8 mouse cellular contexts compared by ENCODE assay signal in the genomic region with DNA sequence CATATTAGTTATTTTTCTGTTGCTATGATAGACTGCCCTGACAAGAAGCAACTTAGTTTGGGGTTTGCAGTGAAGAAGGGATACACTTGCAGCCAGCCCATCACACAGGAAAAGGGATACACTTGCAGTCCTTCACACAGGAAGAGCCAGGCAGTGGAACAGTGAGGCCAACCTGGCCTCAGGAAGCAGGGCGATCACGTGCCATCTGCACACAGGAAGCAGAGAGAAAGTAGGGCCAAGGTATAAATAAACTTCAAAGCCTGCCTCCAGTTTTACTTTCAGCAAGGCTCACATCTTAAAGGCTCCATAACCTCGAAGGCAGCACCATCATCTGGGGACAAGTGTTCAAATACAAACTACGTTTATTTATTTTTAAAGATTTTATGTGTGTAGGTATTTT. TPM values are rescaled to one million over a fixed set of nuclear protein-coding genes. Genes with fewer than 3 reads are reported as not detected.
DNase-seq lines count a peak whose midpoint lies in the region; ATAC-seq and TF ChIP-seq lines count a peak whose summit lies in the region.

No protein-coding gene starts in this region.

- no peak overlapping the region for H3K4me2 ChIP-seq in embryonic facial prominence, embryonic 12.5 days (replicated peaks)
- H3K4me2 ChIP-seq in lung, postnatal 0 days (replicated peaks; ENCODE audit: low read depth, low read length): no peak overlapping the region

- H3K27me3 ChIP-seq in embryonic facial prominence, embryonic 12.5 days: no peaks in the 10 kb centered on the region
- no peaks in the 10 kb centered on the region for H3K27me3 ChIP-seq in embryonic facial prominence, embryonic 10.5 days (replicated peaks; ENCODE audit: low read depth, poor library complexity, severe bottlenecking)
- no peaks in the 10 kb centered on the region for H3K27me3 ChIP-seq in lung, postnatal 0 days (replicated peaks; ENCODE audit: insufficient read depth, low read length)
- H3K27me3 ChIP-seq in megakaryocyte, embryonic 14.5 days (replicated peaks): no peaks in the 10 kb centered on the region

- peaks cover 67% of the 10 kb centered on the region for H3K36me3 ChIP-seq in embryonic facial prominence, embryonic 12.5 days
- peaks cover 96% of the 10 kb centered on the region for H3K36me3 ChIP-seq in embryonic facial prominence, embryonic 10.5 days (replicated peaks)
- H3K36me3 ChIP-seq in lung, postnatal 0 days (ENCODE audit: insufficient read depth, low read length): 0 out of 2 replicates have a peak, but pooled peaks cover 3% of the 10 kb centered on the region
- peaks cover 88% of the 10 kb centered on the region for H3K36me3 ChIP-seq in megakaryocyte, embryonic 14.5 days (replicated peaks; ENCODE audit: low read length)

- ATAC-seq in embryonic facial prominence, embryonic 12.5 days (ENCODE audit: insufficient number of reproducible peaks, insufficient read depth, low FRiP score, low TSS enrichment): no peak
- 0 out of 2 replicates have a peak, but pooled peaks have one; percentile 30 for ATAC-seq in lung, postnatal 0 days

- no peak for TF ChIP-seq POLR2A in lung, adult 2 months (IDR thresholded peaks at IDR 0.05; ENCODE audit: borderline replicate concordance, extremely low read depth, low read depth, low read length)

- DNase-seq in embryonic facial prominence, embryonic 10.5 days (ENCODE audit: low spot score): no peak
- no peak for DNase-seq in lung, postnatal 0 days (ENCODE audit: low spot score)
- DNase-seq in lung, adult 2 months: no peak
- peak; percentile 58 to 76 for DNase-seq in thymus, postnatal 36 days
- DNase-seq in urinary bladder, postnatal 10 days (ENCODE audit: low spot score): no peak
- DNase-seq in right cerebral cortex, postnatal 14 days: no peak

- H3K9ac ChIP-seq in embryonic facial prominence, embryonic 12.5 days: peak overlapping the region; percentile 17; the same call in 1 of the 2 replicates
- H3K9ac ChIP-seq in lung, postnatal 0 days (replicated peaks; ENCODE audit: low read depth): no peak overlapping the region

- no peak overlapping the region for H3K4me3 ChIP-seq in embryonic facial prominence, embryonic 12.5 days
- no peak overlapping the region for H3K4me3 ChIP-seq in embryonic facial prominence, embryonic 10.5 days
- no peak overlapping the region for H3K4me3 ChIP-seq in lung, postnatal 0 days (ENCODE audit: low read depth, low read length)
- H3K4me3 ChIP-seq in lung, adult 2 months (replicated peaks; ENCODE audit: extremely low read depth, low read depth, low read length): no peak overlapping the region
- H3K4me3 ChIP-seq in megakaryocyte, embryonic 14.5 days (replicated peaks): peak overlapping the region; percentile 80

- TF ChIP-seq CTCF in lung, postnatal 0 days (IDR thresholded peaks at IDR 0.05): no peak
- TF ChIP-seq CTCF in lung, adult 2 months (IDR thresholded peaks at IDR 0.05; ENCODE audit: insufficient read depth, low read length): no peak

- 78% methylated on average over 4 of the region's 4 CpGs for whole genome bisulfite sequencing in embryonic facial prominence, embryonic 12.5 days
- WGBS in embryonic facial prominence, embryonic 10.5 days: 83% methylated on average over 4 of the region's 4 CpGs
- WGBS in lung, postnatal 0 days: 45% methylated on average over 4 of the region's 4 CpGs
- WGBS in lung, adult 2 months: 28% methylated on average over 4 of the region's 4 CpGs

- H3K27ac ChIP-seq in embryonic facial prominence, embryonic 12.5 days: no peak overlapping the region
- H3K27ac ChIP-seq in embryonic facial prominence, embryonic 10.5 days (replicated peaks): no peak overlapping the region
- 0 out of 2 replicates have a peak overlapping the region, but pooled peaks have one; percentile 4 for H3K27ac ChIP-seq in lung, postnatal 0 days (ENCODE audit: low read length)

- TF ChIP-seq EP300 in lung, postnatal 0 days (IDR thresholded peaks at IDR 0.05): no peak

- H3K9me3 ChIP-seq in embryonic facial prominence, embryonic 12.5 days: no peaks in the 10 kb centered on the region
- H3K9me3 ChIP-seq in embryonic facial prominence, embryonic 10.5 days: no peaks in the 10 kb centered on the region
- no peaks in the 10 kb centered on the region for H3K9me3 ChIP-seq in lung, postnatal 0 days (ENCODE audit: low read length)
- no peaks in the 10 kb centered on the region for H3K9me3 ChIP-seq in megakaryocyte, embryonic 14.5 days

- H3K4me1 ChIP-seq in embryonic facial prominence, embryonic 12.5 days: peaks cover 33% of the 10 kb centered on the region
- H3K4me1 ChIP-seq in embryonic facial prominence, embryonic 10.5 days: peaks cover 56% of the 10 kb centered on the region
- peaks cover 6% of the 10 kb centered on the region; the same call in 1 of the 2 replicates for H3K4me1 ChIP-seq in lung, postnatal 0 days (ENCODE audit: insufficient read depth, low read depth, low read length)
- peaks cover 26% of the 10 kb centered on the region for H3K4me1 ChIP-seq in lung, adult 2 months (ENCODE audit: control insufficient read depth, insufficient read depth, low read length)
- peaks cover 79% of the 10 kb centered on the region for H3K4me1 ChIP-seq in megakaryocyte, embryonic 14.5 days

RNA-seq across cellular contexts. Expression of gene Cdca4, which starts 6.0 kb away (rescaled TPM):
- polyA plus RNA-seq in embryonic facial prominence, embryonic 12.5 days (2016; fragmentation: Nextera tagmentation; extraction: Ambion mirVana): 144 and 147 TPM in 2 replicates
- 180 and 183 TPM in 2 replicates for polyA plus RNA-seq in embryonic facial prominence, embryonic 10.5 days (2016; fragmentation: Nextera tagmentation; extraction: Ambion mirVana)
- polyA plus RNA-seq in lung, postnatal 0 days (2015; fragmentation: Nextera tagmentation; extraction: Ambion mirVana): 28.1 and 29.5 TPM in 2 replicates
- 17.0 and 21.4 TPM in 2 replicates for polyA plus RNA-seq in lung, adult 2 months (2012; rRNA removed)
- polyA plus RNA-seq in megakaryocyte, embryonic 14.5 days (2012; ENCODE audit: insufficient read depth, low replicate concordance): 3.2 and 11.7 TPM in 2 replicates

RNA-seq across cellular contexts. Expression of gene Clba1, which starts 14.5 kb away (rescaled TPM):
- 9.2 and 9.6 TPM in 2 replicates for polyA plus RNA-seq in embryonic facial prominence, embryonic 12.5 days (2016; fragmentation: Nextera tagmentation; extraction: Ambion mirVana)
- polyA plus RNA-seq in embryonic facial prominence, embryonic 10.5 days (2016; fragmentation: Nextera tagmentation; extraction: Ambion mirVana): 9.3 and 10.1 TPM in 2 replicates
- polyA plus RNA-seq in lung, postnatal 0 days (2015; fragmentation: Nextera tagmentation; extraction: Ambion mirVana): 17.8 and 19.0 TPM in 2 replicates
- polyA plus RNA-seq in lung, adult 2 months (2012; rRNA removed): 9.4 and 10.0 TPM in 2 replicates
- 8.2 and 25.4 TPM in 2 replicates for polyA plus RNA-seq in megakaryocyte, embryonic 14.5 days (2012; ENCODE audit: insufficient read depth, low replicate concordance)

RNA-seq across cellular contexts. Expression of gene Ahnak2, which starts 20.8 kb away (rescaled TPM):
- 0.71 and 0.83 TPM in 2 replicates for polyA plus RNA-seq in embryonic facial prominence, embryonic 12.5 days (2016; fragmentation: Nextera tagmentation; extraction: Ambion mirVana)
- 0.04 and 0.20 TPM in 2 replicates for polyA plus RNA-seq in embryonic facial prominence, embryonic 10.5 days (2016; fragmentation: Nextera tagmentation; extraction: Ambion mirVana)
- 4.8 and 4.9 TPM in 2 replicates for polyA plus RNA-seq in lung, postnatal 0 days (2015; fragmentation: Nextera tagmentation; extraction: Ambion mirVana)
- polyA plus RNA-seq in lung, adult 2 months (2012; rRNA removed): 9.3 and 13.3 TPM in 2 replicates
- 3.3 TPM in 1 of 2 replicates, not detected in the other for polyA plus RNA-seq in megakaryocyte, embryonic 14.5 days (2012; ENCODE audit: insufficient read depth, low replicate concordance)

RNA-seq across cellular contexts. Expression of gene Gpr132, which starts 44.8 kb away (rescaled TPM):
- polyA plus RNA-seq in embryonic facial prominence, embryonic 12.5 days (2016; fragmentation: Nextera tagmentation; extraction: Ambion mirVana): 0.23 TPM in 1 of 2 replicates, not detected in the other
- polyA plus RNA-seq in embryonic facial prominence, embryonic 10.5 days (2016; fragmentation: Nextera tagmentation; extraction: Ambion mirVana): 0.30 TPM in 1 of 2 replicates, not detected in the other
- polyA plus RNA-seq in lung, postnatal 0 days (2015; fragmentation: Nextera tagmentation; extraction: Ambion mirVana): 0.25 and 0.40 TPM in 2 replicates
- 9.2 and 12.9 TPM in 2 replicates for polyA plus RNA-seq in lung, adult 2 months (2012; rRNA removed)
- polyA plus RNA-seq in megakaryocyte, embryonic 14.5 days (2012; ENCODE audit: insufficient read depth, low replicate concordance): 1.2 TPM in 1 of 2 replicates, not detected in the other

Comparison
In these comparisons a context has a peak if more than half of its experiments do, and no peak if none do; other contexts are left out.
1. DNase-seq: peak in thymus, postnatal 36 days (2 of 2); none in embryonic facial prominence, embryonic 10.5 days (single experiment), lung, postnatal 0 days (single experiment), lung, adult 2 months (single experiment), urinary bladder, postnatal 10 days (single experiment) and right cerebral cortex, postnatal 14 days (single experiment).